Mouse (Mus musculus) midbrain, embryonic 11.5 days (tissue): ENCODE measurements around the gene Iqsec2. TPM values are rescaled to one million over a fixed set of nuclear protein-coding genes. Genes with fewer than 3 reads are reported as not detected.

Source experiments
- polyA plus RNA-seq: library from polyadenylated mRNA; unstranded; fragments of >200 nt; fragmentation: Nextera tagmentation; extraction: Ambion mirVana; gene quantifications from 2 replicates; pipeline ENCODE4 v1.2.1, GENCODE M21; 2014

Gene Iqsec2
- polyA plus RNA-seq, 1 experiment from 2014 or later: 1.8 TPM

Other genes with a start within 250 kb of the Iqsec2 start
- gene Hsd17b10, start 142.4 kb upstream of the Iqsec2 start, polyA plus RNA-seq: 159 and 161 TPM in 2 replicates
- gene Ribc1, start 128.0 kb upstream of the Iqsec2 start, polyA plus RNA-seq: 6.3 and 6.6 TPM in 2 replicates
- 131 and 141 TPM in 2 replicates for gene Smc1a, start 127.8 kb upstream of the Iqsec2 start, polyA plus RNA-seq
- gene Kdm5c, start 88.8 kb downstream of the Iqsec2 start, polyA plus RNA-seq: 29.4 and 30.1 TPM in 2 replicates
- gene Kantr, start 183.2 kb downstream of the Iqsec2 start, polyA plus RNA-seq: 16.3 and 16.6 TPM in 2 replicates
- 29.6 and 30.1 TPM in 2 replicates for gene Tspyl2, start 198.2 kb downstream of the Iqsec2 start, polyA plus RNA-seq
- gene Gpr173, start 224.4 kb downstream of the Iqsec2 start, polyA plus RNA-seq: 5.6 and 6.2 TPM in 2 replicates